Mouse (Mus musculus): ENCODE measurements around the gene Prps1. TPM values are rescaled to one million over a fixed set of nuclear protein-coding genes. Genes with fewer than 3 reads are reported as not detected.

The Prps1 gene
- polyA plus RNA-seq (2017; shearing (Covaris generic)) = 81.0 TPM

DNA sequence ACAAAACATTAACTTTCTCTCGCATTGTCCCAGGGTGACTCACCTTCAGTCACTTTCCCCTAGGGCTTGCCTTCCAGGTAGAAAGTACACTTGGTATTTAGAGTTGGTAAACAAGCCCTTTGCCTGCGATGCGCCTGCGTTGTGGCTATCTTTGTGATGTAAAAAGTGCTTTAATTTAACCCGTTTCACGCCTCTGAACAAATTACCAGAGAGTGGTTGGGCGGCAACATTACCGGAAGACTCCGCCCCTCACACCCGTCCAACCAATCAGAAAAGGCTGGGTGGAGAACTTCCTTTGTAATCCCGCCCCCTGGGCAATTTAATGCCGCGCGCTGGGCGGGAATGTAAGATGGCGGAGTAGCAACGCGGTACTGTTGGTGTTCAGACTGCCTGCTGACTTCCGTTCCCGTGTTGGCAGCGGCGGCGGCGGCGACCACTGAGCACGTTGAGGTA, at the start of gene Prps1:
Prps1 (plus strand) TSS at position 335 of the 453 bp plus-strand sequence.

Other genes with a start within 250 kb of the Prps1 start
- not detected for gene Frmpd3, start 114.3 kb upstream of the Prps1 start, polyA plus RNA-seq (2017; shearing (Covaris generic))
- gene Tsc22d3, start 144.0 kb downstream of the Prps1 start, polyA plus RNA-seq (2017; shearing (Covaris generic)) = 356 TPM
- gene Mid2, start 208.0 kb downstream of the Prps1 start, polyA plus RNA-seq (2017; shearing (Covaris generic)) = 1.3 TPM

All from inflammation-experienced regulatory T-cells, adult 16 weeks (primary cell).